8 mouse cellular contexts compared by ENCODE assay signal in the genomic region with DNA sequence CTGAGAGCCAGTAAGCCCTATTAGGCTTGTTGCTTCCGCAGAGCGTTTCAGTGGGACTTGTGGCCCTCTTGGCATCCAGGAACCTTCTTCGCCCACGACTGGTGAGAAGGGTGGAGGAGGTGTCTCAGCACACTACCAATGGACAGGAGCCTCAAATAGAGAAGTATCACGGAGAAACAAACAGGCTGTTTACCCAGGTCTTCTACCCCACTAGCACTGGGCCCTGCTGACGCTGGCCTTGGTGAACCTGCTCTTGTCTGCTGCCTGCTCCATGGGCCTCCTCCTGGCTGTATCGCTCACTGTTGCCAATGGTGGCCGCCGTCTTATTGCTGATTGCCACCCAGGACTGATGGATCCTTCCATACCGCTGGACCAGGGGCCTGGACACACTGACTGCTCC. TPM values are rescaled to one million over a fixed set of nuclear protein-coding genes. Genes with fewer than 3 reads are reported as not detected.
DNase-seq lines count a peak whose midpoint lies in the region; ATAC-seq and TF ChIP-seq lines count a peak whose summit lies in the region.

No protein-coding gene starts in this region.

- H3K79me2 ChIP-seq in heart, adult 2 months (replicated peaks; ENCODE audit: control insufficient read depth, insufficient read depth, low read length): no peaks in the 10 kb centered on the region

- DNase-seq in heart, adult 2 months: no peak
- DNase-seq in forelimb bud, embryonic 11.5 days (ENCODE audit: low read depth, low spot score): peak; percentile 5
- no peak for DNase-seq in layer of hippocampus, postnatal 10 days (ENCODE audit: low spot score in 2 of 2)
- DNase-seq in thymus, adult 18-20 months: no peak

- intact Hi-C loops in heart, adult 2 months (cut with DNase I): no loop called here

- H3K36me3 ChIP-seq in heart, embryonic 13.5 days: peaks cover 92% of the 10 kb centered on the region
- H3K36me3 ChIP-seq in heart, adult 2 months (ENCODE audit: control insufficient read depth, insufficient read depth, low read length): peaks cover 14% of the 10 kb centered on the region
- H3K36me3 ChIP-seq in ES-Bruce4 (ENCODE audit: control insufficient read depth, insufficient read depth, low read length, poor library complexity, severe bottlenecking): peaks cover 8% of the 10 kb centered on the region; the same call in 1 of the 2 replicates
- H3K36me3 ChIP-seq in liver, embryonic 16.5 days (ENCODE audit: control insufficient read depth, insufficient read depth): peaks cover 31% of the 10 kb centered on the region

- ATAC-seq in heart, embryonic 13.5 days (ENCODE audit: extremely low read depth, insufficient number of reproducible peaks, low FRiP score, low TSS enrichment): no peak
- no peak for ATAC-seq in liver, embryonic 16.5 days (ENCODE audit: low read depth)
- ATAC-seq in CD4-positive, CD25-positive, alpha-beta regulatory T cell, adult 4 months: no peak

- H3K9me3 ChIP-seq in heart, embryonic 13.5 days: no peaks in the 10 kb centered on the region
- no peaks in the 10 kb centered on the region for H3K9me3 ChIP-seq in ES-Bruce4 (replicated peaks; ENCODE audit: control insufficient read depth, insufficient read depth, low read length, poor library complexity, severe bottlenecking)
- H3K9me3 ChIP-seq in liver, embryonic 16.5 days (replicated peaks; ENCODE audit: control insufficient read depth, low read length): no peaks in the 10 kb centered on the region

- no peaks in the 10 kb centered on the region for H3K27me3 ChIP-seq in heart, embryonic 13.5 days (replicated peaks)
- no peaks in the 10 kb centered on the region for H3K27me3 ChIP-seq in heart, adult 2 months (ENCODE audit: control insufficient read depth, insufficient read depth, low read length)
- no peaks in the 10 kb centered on the region for H3K27me3 ChIP-seq in ES-Bruce4 (ENCODE audit: control insufficient read depth, insufficient read depth, low read length, poor library complexity, severe bottlenecking)
- H3K27me3 ChIP-seq in liver, embryonic 16.5 days (ENCODE audit: control insufficient read depth, insufficient read depth, low read depth, low read length): no peaks in the 10 kb centered on the region

- no peak for TF ChIP-seq POLR2A in heart, adult 2 months (IDR thresholded peaks at IDR 0.05; ENCODE audit: insufficient read depth, low read depth, low read length)
- no peak for TF ChIP-seq POLR2A in ES-Bruce4 (IDR thresholded peaks at IDR 0.05; ENCODE audit: insufficient read depth, low read length)

- no peak overlapping the region for H3K27ac ChIP-seq in heart, embryonic 13.5 days (replicated peaks)
- H3K27ac ChIP-seq in heart, adult 2 months: no peak overlapping the region
- H3K27ac ChIP-seq in ES-Bruce4 (ENCODE audit: insufficient read depth, low read length): no peak overlapping the region
- H3K27ac ChIP-seq in liver, embryonic 16.5 days (ENCODE audit: low read length): no peak overlapping the region

- no peak for TF ChIP-seq EP300 in heart, adult 2 months (IDR thresholded peaks at IDR 0.05; ENCODE audit: insufficient read depth, low read depth, low read length)
- no peak for TF ChIP-seq EP300 in ES-Bruce4 (IDR thresholded peaks at IDR 0.05; ENCODE audit: insufficient read depth, low read depth, low read length)

- peak overlapping the region; percentile 48 for H3K4me3 ChIP-seq in heart, embryonic 13.5 days
- H3K4me3 ChIP-seq in heart, adult 2 months: no peak overlapping the region
- H3K4me3 ChIP-seq in ES-Bruce4 (ENCODE audit: low read depth, low read length): peak overlapping the region; percentile 54
- peak overlapping the region; percentile 53 for H3K4me3 ChIP-seq in liver, embryonic 16.5 days (ENCODE audit: low read depth, low read length)

- peak overlapping the region; percentile 68 for H3K4me2 ChIP-seq in heart, embryonic 13.5 days
- peak overlapping the region; percentile 60 for H3K4me2 ChIP-seq in liver, embryonic 16.5 days (ENCODE audit: low read depth, low read length)

- TF ChIP-seq CTCF in heart, adult 2 months (IDR thresholded peaks at IDR 0.05): no peak
- no peak for TF ChIP-seq CTCF in ES-Bruce4 (IDR thresholded peaks at IDR 0.05; ENCODE audit: low read depth, low read length)

- peak overlapping the region; percentile 69 for H3K9ac ChIP-seq in heart, embryonic 13.5 days
- H3K9ac ChIP-seq in heart, adult 2 months (ENCODE audit: low read depth, low read length): no peak overlapping the region
- peak overlapping the region; percentile 11 for H3K9ac ChIP-seq in ES-Bruce4 (ENCODE audit: low read depth, poor library complexity, severe bottlenecking)
- H3K9ac ChIP-seq in liver, embryonic 16.5 days (ENCODE audit: low read depth, low read length): no peak overlapping the region

- H3K4me1 ChIP-seq in heart, embryonic 13.5 days: peaks cover 48% of the 10 kb centered on the region
- peaks cover 16% of the 10 kb centered on the region for H3K4me1 ChIP-seq in heart, adult 2 months (ENCODE audit: control insufficient read depth, insufficient read depth, low read length)
- peaks cover 2% of the 10 kb centered on the region for H3K4me1 ChIP-seq in ES-Bruce4 (ENCODE audit: control insufficient read depth, insufficient read depth, low read length)
- peaks cover 3% of the 10 kb centered on the region for H3K4me1 ChIP-seq in liver, embryonic 16.5 days (ENCODE audit: control insufficient read depth, low read depth, low read length)

- WGBS in heart, embryonic 13.5 days: 57% methylated on average over 10 of the region's 10 CpGs
- 83% methylated on average over 10 of the region's 10 CpGs for WGBS in heart, adult 2 months
- WGBS in liver, embryonic 16.5 days (ENCODE audit: insufficient replicate concordance): 68% methylated on average over 10 of the region's 10 CpGs

RNA-seq across cellular contexts. Expression of a gene that starts 0.7 kb away (rescaled TPM):
- polyA plus RNA-seq in heart, embryonic 13.5 days (2015; fragmentation: Nextera tagmentation; extraction: Ambion mirVana): 6.0 and 7.4 TPM in 2 replicates
- total RNA-seq in heart, adult 2 months (2021): 1 to 10 TPM; 1.2 to 1.5 TPM
- polyA plus RNA-seq in heart, adult 2 months (2012; rRNA removed): 6.4 and 7.2 TPM in 2 replicates
- polyA plus RNA-seq in ES-Bruce4 (2011; ENCODE audit: insufficient read depth, insufficient read length, low read depth, missing spikeins): 15.6 and 17.4 TPM in 2 replicates
- 4.8 and 4.9 TPM in 2 replicates for polyA plus RNA-seq in liver, embryonic 16.5 days (2015; fragmentation: Nextera tagmentation; extraction: Ambion mirVana)
- total RNA-seq in layer of hippocampus, postnatal 10 days (2021): 1 to 10 TPM; 2.3 to 2.9 TPM
- polyA plus RNA-seq in CD4-positive, CD25-positive, alpha-beta regulatory T cell, adult 4 months (2017; shearing (Covaris generic)): 10 to 100 TPM; 28.0 to 30.7 TPM

RNA-seq across cellular contexts. Expression of a gene that starts 11.1 kb away (rescaled TPM):
- 0.68 TPM in 1 of 2 replicates, not detected in the other for polyA plus RNA-seq in heart, embryonic 13.5 days (2015; fragmentation: Nextera tagmentation; extraction: Ambion mirVana)
- not detected for total RNA-seq in heart, adult 2 months (2021)
- polyA plus RNA-seq in heart, adult 2 months (2012; rRNA removed): 0.31 TPM in 1 of 2 replicates, not detected in the other
- polyA plus RNA-seq in ES-Bruce4 (2011; ENCODE audit: insufficient read depth, insufficient read length, low read depth, missing spikeins): not detected in 2 replicates
- not detected in 2 replicates for polyA plus RNA-seq in liver, embryonic 16.5 days (2015; fragmentation: Nextera tagmentation; extraction: Ambion mirVana)
- total RNA-seq in layer of hippocampus, postnatal 10 days (2021): not detected
- not detected for polyA plus RNA-seq in CD4-positive, CD25-positive, alpha-beta regulatory T cell, adult 4 months (2017; shearing (Covaris generic))

RNA-seq across cellular contexts. Expression of a gene that starts 11.5 kb away (rescaled TPM):
- polyA plus RNA-seq in heart, embryonic 13.5 days (2015; fragmentation: Nextera tagmentation; extraction: Ambion mirVana): 124 and 132 TPM in 2 replicates
- 10 to 100 TPM; 75.9 to 80.3 TPM for total RNA-seq in heart, adult 2 months (2021)
- 151 and 165 TPM in 2 replicates for polyA plus RNA-seq in heart, adult 2 months (2012; rRNA removed)
- 55.4 and 68.6 TPM in 2 replicates for polyA plus RNA-seq in ES-Bruce4 (2011; ENCODE audit: insufficient read depth, insufficient read length, low read depth, missing spikeins)
- 44.4 and 44.9 TPM in 2 replicates for polyA plus RNA-seq in liver, embryonic 16.5 days (2015; fragmentation: Nextera tagmentation; extraction: Ambion mirVana)
- total RNA-seq in layer of hippocampus, postnatal 10 days (2021): 10 to 100 TPM; 76.3 to 76.6 TPM
- polyA plus RNA-seq in CD4-positive, CD25-positive, alpha-beta regulatory T cell, adult 4 months (2017; shearing (Covaris generic)): 10 to 100 TPM; 91.5 to 96.5 TPM

RNA-seq across cellular contexts. Expression of a gene that starts 31.7 kb away (rescaled TPM):
- 101 and 107 TPM in 2 replicates for polyA plus RNA-seq in heart, embryonic 13.5 days (2015; fragmentation: Nextera tagmentation; extraction: Ambion mirVana)
- total RNA-seq in heart, adult 2 months (2021): 10 to 100 TPM; 51.1 to 60.8 TPM
- 26.6 and 35.1 TPM in 2 replicates for polyA plus RNA-seq in heart, adult 2 months (2012; rRNA removed)
- 188 and 225 TPM in 2 replicates for polyA plus RNA-seq in ES-Bruce4 (2011; ENCODE audit: insufficient read depth, insufficient read length, low read depth, missing spikeins)
- 90.8 and 97.8 TPM in 2 replicates for polyA plus RNA-seq in liver, embryonic 16.5 days (2015; fragmentation: Nextera tagmentation; extraction: Ambion mirVana)
- total RNA-seq in layer of hippocampus, postnatal 10 days (2021): 100 to 1,000 TPM; 102 to 107 TPM
- 10 to 100 TPM; 45.9 to 50.4 TPM for polyA plus RNA-seq in CD4-positive, CD25-positive, alpha-beta regulatory T cell, adult 4 months (2017; shearing (Covaris generic))

RNA-seq across cellular contexts. Expression of a gene that starts 38.8 kb away (rescaled TPM):
- 21.8 and 22.6 TPM in 2 replicates for polyA plus RNA-seq in heart, embryonic 13.5 days (2015; fragmentation: Nextera tagmentation; extraction: Ambion mirVana)
- total RNA-seq in heart, adult 2 months (2021): 10 to 100 TPM; 37.2 to 42.9 TPM
- 28.0 and 30.2 TPM in 2 replicates for polyA plus RNA-seq in heart, adult 2 months (2012; rRNA removed)
- polyA plus RNA-seq in ES-Bruce4 (2011; ENCODE audit: insufficient read depth, insufficient read length, low read depth, missing spikeins): 21.3 and 27.2 TPM in 2 replicates
- 4.5 and 5.1 TPM in 2 replicates for polyA plus RNA-seq in liver, embryonic 16.5 days (2015; fragmentation: Nextera tagmentation; extraction: Ambion mirVana)
- 10 to 100 TPM; 68.7 to 70.3 TPM for total RNA-seq in layer of hippocampus, postnatal 10 days (2021)
- polyA plus RNA-seq in CD4-positive, CD25-positive, alpha-beta regulatory T cell, adult 4 months (2017; shearing (Covaris generic)): 1 to 10 TPM; 4.8 to 10.0 TPM

Comparison
In these comparisons a context has a peak if more than half of its experiments do, and no peak if none do; other contexts are left out.
1. H3K9ac ChIP-seq: peak in heart, embryonic 13.5 days (single experiment) and ES-Bruce4 (single experiment); none in heart, adult 2 months (single experiment) and liver, embryonic 16.5 days (single experiment).